Mouse (Mus musculus) MEL (cell line): ENCODE results near the gene Xrcc4.

Experiments used
- CHD2 ChIP-seq: IDR thresholded peaks from 2 replicates; pipeline ENCODE4 v1.6.1; 2011; ENCODE audit warnings: low read length, improper control_type of control experiment
- CTCF ChIP-seq, 3 experiments: IDR thresholded peaks in 2 of 3; conservative IDR thresholded peaks in 1 of 3; 2 replicates each; pipeline ENCODE4 v1.5.1; 2011 to 2012; ENCODE audit warnings: low read length in 3 of 3, low read depth in 2 of 3, mild to moderate bottlenecking in 2 of 3, improper control_type of control experiment in 1 of 3, inconsistent platforms in 1 of 3, mixed read lengths in 1 of 3, moderate library complexity in 1 of 3; ENCODE audit not compliant: control insufficient read depth in 1 of 3, insufficient read depth in 1 of 3, poor library complexity in 1 of 3, severe bottlenecking in 1 of 3
- EP300 ChIP-seq, 2 experiments: IDR thresholded peaks; 2 replicates each; pipeline ENCODE4 v1.6.1; 2011; ENCODE audit warnings: improper control_type of control experiment in 2 of 2, low read length in 2 of 2, low read depth in 1 of 2, mild to moderate bottlenecking in 1 of 2
- ETS1 ChIP-seq: IDR thresholded peaks from 2 replicates; pipeline ENCODE4 v1.6.1; 2012; ENCODE audit warnings: low read depth, mild to moderate bottlenecking, inconsistent platforms, low read length, improper control_type of control experiment, moderate library complexity
- HCFC1 ChIP-seq: IDR thresholded peaks from 2 replicates; pipeline ENCODE4 v1.6.1; 2012; ENCODE audit warnings: low read depth, mild to moderate bottlenecking, inconsistent platforms, low read length, improper control_type of control experiment, moderate library complexity
- MAFK ChIP-seq: IDR thresholded peaks from 2 replicates; pipeline ENCODE4 v1.6.1; 2011; ENCODE audit warnings: low read depth, mild to moderate bottlenecking, low read length, improper control_type of control experiment, borderline replicate concordance
- MAX ChIP-seq: IDR thresholded peaks from 2 replicates; pipeline ENCODE4 v1.6.1; 2011; ENCODE audit warnings: low read length, improper control_type of control experiment
- MAZ ChIP-seq: IDR thresholded peaks from 2 replicates; pipeline ENCODE4 v1.6.1; 2012; ENCODE audit warnings: low read depth, mild to moderate bottlenecking, inconsistent platforms, low read length, improper control_type of control experiment
- MXI1 ChIP-seq: IDR thresholded peaks from 2 replicates; pipeline ENCODE4 v1.6.1; 2011; ENCODE audit warnings: mild to moderate bottlenecking, low read depth, low read length, improper control_type of control experiment
- POLR2A ChIP-seq, 2 experiments: IDR thresholded peaks; 2 replicates each; pipeline ENCODE4 v1.6.1; 2011 to 2012; ENCODE audit warnings: low read length in 2 of 2, mild to moderate bottlenecking in 2 of 2, control low read depth in 1 of 2, improper control_type of control experiment in 1 of 2, low read depth in 1 of 2, moderate library complexity in 1 of 2; ENCODE audit not compliant: control insufficient read depth in 1 of 2, insufficient read depth in 1 of 2, poor library complexity in 1 of 2
- RCOR1 ChIP-seq: IDR thresholded peaks from 2 replicates; pipeline ENCODE4 v1.6.1; 2012; ENCODE audit warnings: low read depth, mild to moderate bottlenecking, inconsistent platforms, low read length, improper control_type of control experiment
- USF1 ChIP-seq: IDR thresholded peaks from 2 replicates; pipeline ENCODE4 v1.6.1; 2014; ENCODE audit warnings: low read depth, mild to moderate bottlenecking, inconsistent platforms, low read length, improper control_type of control experiment, moderate library complexity
- USF2 ChIP-seq, 2 experiments: IDR thresholded peaks; 2 replicates each; pipeline ENCODE4 v1.6.1; 2011 to 2012; ENCODE audit warnings: improper control_type of control experiment in 2 of 2, low read length in 2 of 2, borderline replicate concordance in 1 of 2, inconsistent platforms in 1 of 2, low read depth in 1 of 2, mild to moderate bottlenecking in 1 of 2; ENCODE audit not compliant: insufficient read depth in 1 of 2

- no peak for TF ChIP-seq MXI1
- no peak for TF ChIP-seq POLR2A (IDR thresholded peaks at IDR 0.05; ENCODE audit: control insufficient read depth in 1 of 2, insufficient read depth in 1 of 2, low read depth in 1 of 2, low read length in 2 of 2, poor library complexity in 1 of 2)
- TF ChIP-seq CHD2: no peak
- no peak for TF ChIP-seq CTCF (IDR thresholded peaks at IDR 0.05 in 2 of 3, conservative IDR thresholded peaks at IDR 0.05 in 1 of 3; ENCODE audit: control insufficient read depth in 1 of 3, insufficient read depth in 1 of 3, low read depth in 2 of 3, low read length in 3 of 3, poor library complexity in 1 of 3, severe bottlenecking in 1 of 3)
- TF ChIP-seq EP300 (IDR thresholded peaks at IDR 0.05; ENCODE audit: low read depth in 1 of 2, low read length in 2 of 2): no peak
- TF ChIP-seq HCFC1: no peak
- TF ChIP-seq USF2 (IDR thresholded peaks at IDR 0.05; ENCODE audit: borderline replicate concordance in 1 of 2, insufficient read depth in 1 of 2, low read depth in 1 of 2, low read length in 2 of 2): no peak
- no peak for TF ChIP-seq MAX
- no peak for TF ChIP-seq MAZ
- TF ChIP-seq MAFK: no peak
- no peak for TF ChIP-seq RCOR1
- TF ChIP-seq USF1: no peak
- TF ChIP-seq ETS1: no peak
Measured at GRCm38 (mm10) chr13:89918814-89919481, 170.5 kb downstream of the Xrcc4 start.
